Mouse (Mus musculus) ovary, postnatal 36 days (tissue): ENCODE measurements around the gene Foxk1.

Experiments used
- DNase-seq: peaks from one replicate; pipeline ENCODE4 v3.0.0; 2022; ENCODE audit warnings: low spot score, mixed read lengths

Gene Foxk1

GRCm38 (mm10) chr5:142387716-142388115 is 13.6 kb upstream of the Foxk1 start:
- DNase-seq, result no peak

GRCm38 (mm10) chr5:142391691-142392090 is 9.6 kb upstream of the Foxk1 start:
- no peak for DNase-seq

GRCm38 (mm10) chr5:142394602-142395252 is 6.6 kb upstream of the Foxk1 start:
- no peak for DNase-seq

GRCm38 (mm10) chr5:142395909-142396308 is 5.4 kb upstream of the Foxk1 start:
- DNase-seq, result no peak

DNA sequence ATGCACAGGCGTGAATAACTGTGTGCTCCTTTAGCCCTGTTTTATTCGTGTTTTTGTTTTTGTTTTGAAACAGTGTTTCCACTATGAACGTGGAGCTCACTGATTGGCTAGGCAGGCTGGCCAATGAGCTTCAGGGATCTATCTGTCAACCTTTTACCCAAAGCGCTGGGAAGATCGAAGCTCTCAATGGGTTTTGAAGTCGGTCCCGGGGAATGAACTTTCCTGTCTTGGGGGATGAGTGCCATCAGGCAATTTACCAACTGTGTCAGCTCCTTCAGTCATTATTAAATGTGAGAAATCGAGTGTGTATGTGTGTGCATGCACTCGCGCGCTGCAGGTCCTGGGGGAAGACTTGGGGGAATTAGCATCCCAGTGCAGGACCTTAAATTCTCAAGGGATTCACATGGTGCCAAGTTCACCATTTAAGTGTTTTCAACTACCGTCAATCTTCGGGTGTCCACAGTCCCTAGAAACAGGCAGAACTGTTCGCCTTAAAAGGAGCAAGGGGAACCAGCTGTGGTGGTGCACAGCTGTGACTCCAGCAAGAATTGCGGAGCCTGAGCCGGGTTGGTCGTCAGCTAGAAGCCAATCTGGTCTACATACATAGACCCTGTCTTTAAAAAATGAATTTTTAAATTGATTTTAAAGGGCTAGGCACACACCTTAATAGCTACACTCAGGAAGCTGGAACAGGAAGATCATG is 965 bp upstream of the Foxk1 start:
- no peak for DNase-seq

- no peak for DNase-seq
Observed at GRCm38 (mm10) chr5:142401641-142402625, 636 bp downstream of the Foxk1 start.

DNA sequence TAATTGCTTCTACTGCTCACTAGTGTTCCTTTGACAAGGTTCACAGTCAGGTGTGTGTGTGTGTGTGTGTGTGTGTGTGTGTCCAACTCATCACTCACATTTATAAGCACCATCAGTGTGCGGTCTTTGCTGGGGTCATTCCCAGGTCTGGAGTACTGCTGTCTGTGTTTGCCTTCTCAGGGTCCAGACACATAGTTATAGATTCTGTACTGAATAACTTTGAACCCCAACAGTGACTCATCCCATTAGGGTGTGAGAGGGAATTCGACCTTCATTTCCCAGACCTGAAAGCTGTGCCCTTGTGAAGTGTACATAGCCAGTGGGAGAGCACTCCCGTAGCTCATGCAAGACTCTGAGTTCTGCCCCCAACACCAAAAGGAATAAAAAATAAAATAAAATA is 2.4 kb downstream of the Foxk1 start:
- DNase-seq, result no peak

GRCm38 (mm10) chr5:142404307-142404706 is 3.0 kb downstream of the Foxk1 start:
- DNase-seq, result no peak

GRCm38 (mm10) chr5:142405426-142405825 is 4.1 kb downstream of the Foxk1 start:
- no peak for DNase-seq

DNA sequence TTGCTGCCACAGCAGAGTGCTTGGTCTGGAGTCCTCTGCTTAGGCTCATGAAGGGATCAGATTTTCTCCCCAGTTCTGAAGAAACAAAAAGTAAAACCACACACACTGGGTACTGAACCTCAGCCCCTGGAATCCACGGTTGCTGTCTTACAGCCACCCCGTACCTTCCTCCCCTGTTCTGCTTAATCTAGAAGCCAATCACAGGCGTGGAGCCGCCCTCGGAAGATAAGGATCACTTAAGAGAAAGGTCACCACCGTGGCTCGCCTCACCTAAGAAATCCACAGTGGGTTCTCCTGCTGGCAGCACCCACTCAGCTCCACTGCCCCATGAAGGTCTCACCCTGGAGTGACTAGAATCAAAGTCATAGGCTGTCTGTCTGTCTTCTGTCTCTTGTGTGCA is 5.1 kb downstream of the Foxk1 start:
- DNase-seq, result no peak

DNA sequence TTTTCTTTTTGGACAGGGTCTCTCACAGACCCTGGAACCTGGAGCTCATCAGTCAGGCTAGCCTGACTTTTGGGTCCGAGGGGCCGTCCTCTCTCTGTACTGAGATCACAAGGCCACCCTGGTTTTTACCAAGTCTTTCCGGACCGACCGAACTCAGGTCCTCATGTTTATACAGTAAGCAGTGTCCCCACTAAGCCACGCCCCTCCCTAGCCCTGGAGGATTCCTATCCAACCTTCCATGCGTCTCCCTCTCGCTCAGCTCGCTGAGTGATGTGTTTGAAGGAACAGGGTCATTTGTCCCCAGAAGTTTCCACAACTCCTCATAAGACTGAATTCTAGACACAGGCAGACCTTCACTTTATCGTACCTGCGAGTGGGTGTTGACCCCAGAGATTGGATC is 5.6 kb downstream of the Foxk1 start:
- DNase-seq, result no peak

GRCm38 (mm10) chr5:142407381-142407780 is 6.1 kb downstream of the Foxk1 start:
- DNase-seq, result no peak

DNA sequence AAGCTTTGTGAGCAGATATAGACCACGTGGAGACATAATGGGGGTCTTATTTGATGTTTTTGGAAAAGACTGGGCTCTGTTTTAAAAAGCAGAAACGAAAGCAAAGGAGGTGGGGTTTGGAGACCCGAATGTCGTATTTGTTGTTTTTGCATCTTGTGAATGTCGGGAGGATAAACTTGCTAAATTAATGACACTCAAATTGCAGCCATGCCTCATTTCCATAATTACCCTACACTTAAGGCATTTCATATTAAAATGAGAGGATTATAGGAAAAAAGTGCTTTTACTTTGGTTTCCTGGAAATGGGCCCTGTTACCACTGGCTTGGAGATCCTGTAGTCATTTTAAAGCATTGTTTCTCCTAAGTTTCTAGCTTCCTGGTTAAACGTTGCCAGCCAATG is 7.9 kb downstream of the Foxk1 start:
- no peak for DNase-seq

GRCm38 (mm10) chr5:142410348-142410747 is 9.1 kb downstream of the Foxk1 start:
- no peak for DNase-seq

DNA sequence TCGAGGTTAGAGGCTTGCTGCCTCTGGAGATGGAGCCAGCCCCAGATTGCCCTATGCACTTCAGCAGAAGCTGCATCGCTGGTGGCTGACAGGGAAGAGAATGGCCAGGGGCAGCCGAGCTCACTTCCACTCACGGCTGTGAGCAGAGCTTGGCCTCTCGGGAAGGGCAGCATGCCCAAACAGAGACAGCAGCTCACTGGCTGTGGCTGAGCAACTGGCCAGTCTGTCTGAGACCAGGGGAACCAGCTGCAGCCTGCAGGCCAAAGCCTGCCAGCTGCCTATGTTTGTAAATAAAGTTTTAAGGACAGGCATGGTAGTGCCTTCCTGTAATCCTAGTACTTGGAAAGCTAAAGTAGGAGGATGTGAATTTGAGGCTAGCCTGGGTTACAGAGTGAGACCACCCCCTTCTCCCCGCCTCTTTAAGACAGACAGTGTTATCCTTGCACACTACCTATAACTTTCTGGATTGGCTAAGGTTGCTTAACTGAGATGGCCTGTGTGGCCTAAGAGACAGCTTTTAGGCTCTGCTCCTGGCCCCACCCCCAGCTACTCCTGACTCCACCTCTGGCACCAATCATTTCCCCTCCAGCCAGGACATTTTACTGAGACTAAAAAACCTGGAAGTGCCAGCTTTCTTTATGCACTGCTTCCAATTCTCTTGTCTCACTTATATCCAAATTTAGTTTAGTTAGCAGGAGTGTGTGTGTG is 11.5 kb downstream of the Foxk1 start:
- DNase-seq, result no peak

DNA sequence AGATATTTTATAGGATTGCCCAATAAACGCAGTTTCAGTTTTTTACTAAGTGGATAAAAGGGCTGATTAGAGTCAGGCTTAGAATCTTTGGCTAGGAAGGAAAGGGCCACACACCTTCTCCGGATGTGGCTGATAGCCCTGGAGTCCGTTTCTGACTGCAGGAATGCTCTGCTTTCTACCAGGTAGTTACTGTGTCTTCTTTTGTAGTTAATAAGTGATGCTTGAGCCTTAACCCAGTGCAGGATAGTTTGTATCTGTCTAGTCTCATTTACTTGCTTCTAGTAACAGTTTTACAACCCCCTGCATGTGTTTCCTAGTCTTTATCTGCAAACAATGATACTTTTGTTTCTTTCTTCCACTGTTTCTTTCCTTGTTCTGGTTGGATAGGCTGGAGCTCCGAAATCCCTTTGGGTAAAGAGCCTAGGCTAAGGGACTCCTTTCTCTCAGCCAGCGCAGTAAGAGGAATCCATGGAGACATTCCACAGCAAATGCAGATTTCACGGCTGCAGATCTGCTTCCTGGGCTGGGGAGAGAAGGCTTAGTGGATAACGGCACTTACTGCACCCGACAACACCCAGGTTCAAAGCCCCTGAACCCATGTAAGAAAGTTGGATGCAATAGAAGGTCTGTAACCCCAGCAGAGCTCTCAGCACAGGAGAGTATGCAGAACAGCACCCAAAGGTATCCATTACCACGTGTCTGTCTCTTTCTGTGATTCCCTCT is 12.6 kb downstream of the Foxk1 start:
- DNase-seq, result no peak

- DNase-seq, result no peak
Observed at GRCm38 (mm10) chr5:142415401-142415800, 14.1 kb downstream of the Foxk1 start.

DNA sequence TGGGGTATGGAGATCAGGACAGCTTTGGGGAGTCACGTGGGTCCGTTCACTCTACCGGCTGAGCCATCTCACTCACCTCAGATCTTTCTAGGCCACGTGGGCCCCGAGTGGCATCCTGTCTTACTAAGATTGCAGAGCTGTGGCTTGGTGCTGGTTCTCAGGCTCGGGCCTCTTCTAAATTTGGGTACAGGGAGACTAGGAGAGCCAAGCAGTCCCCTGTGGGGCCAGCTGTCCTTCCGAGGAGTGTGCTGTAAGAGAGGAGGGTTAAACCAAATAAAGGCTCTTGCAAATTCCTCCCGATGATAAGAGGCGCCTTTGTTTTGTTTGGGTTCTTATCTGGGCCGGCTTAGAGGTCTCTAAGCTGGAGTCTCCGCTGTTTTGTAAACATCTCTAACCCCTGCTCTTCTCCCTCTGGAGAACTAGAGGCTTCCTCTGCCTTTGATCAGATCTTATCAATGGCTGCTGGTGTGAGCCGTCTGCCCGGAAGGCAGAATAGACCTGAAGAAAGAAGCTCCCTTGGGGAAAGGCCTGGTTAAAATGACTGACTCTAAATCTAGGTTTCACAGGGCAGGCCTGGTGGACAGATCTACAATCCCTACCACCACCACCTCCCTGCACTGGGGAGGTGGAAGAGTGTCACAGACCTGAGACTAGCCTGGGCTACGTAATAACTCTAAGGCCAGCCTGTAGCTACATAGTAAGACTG is 14.9 kb downstream of the Foxk1 start:
- no peak for DNase-seq

GRCm38 (mm10) chr5:142417104-142417503 is 15.8 kb downstream of the Foxk1 start:
- DNase-seq, result no peak

- DNase-seq, result no peak
Observed at GRCm38 (mm10) chr5:142417876-142418275, 16.6 kb downstream of the Foxk1 start.

GRCm38 (mm10) chr5:142418419-142418818 is 17.1 kb downstream of the Foxk1 start:
- DNase-seq, result no peak
